Mouse (Mus musculus) kidney, adult 10 weeks (tissue): Measurements from ENCODE around the gene Glyr1. TPM values are rescaled to one million over a fixed set of nuclear protein-coding genes. Genes with fewer than 3 reads are reported as not detected.

Source experiments
- polyA plus RNA-seq: library from polyadenylated mRNA; stranded (reverse); fragments of 350-450 nt; fragmentation: Illumina TruSeq; extraction: RNeasy Lipid Tissue Mini Kit (QIAGEN cat#74804); gene quantifications from one replicate; pipeline ENCODE4 v1.2.3, GENCODE M21; 2014; ENCODE audit warnings: low read depth, low replicate concordance

Glyr1 gene
- polyA plus RNA-seq, result 82.7 TPM

DNA sequence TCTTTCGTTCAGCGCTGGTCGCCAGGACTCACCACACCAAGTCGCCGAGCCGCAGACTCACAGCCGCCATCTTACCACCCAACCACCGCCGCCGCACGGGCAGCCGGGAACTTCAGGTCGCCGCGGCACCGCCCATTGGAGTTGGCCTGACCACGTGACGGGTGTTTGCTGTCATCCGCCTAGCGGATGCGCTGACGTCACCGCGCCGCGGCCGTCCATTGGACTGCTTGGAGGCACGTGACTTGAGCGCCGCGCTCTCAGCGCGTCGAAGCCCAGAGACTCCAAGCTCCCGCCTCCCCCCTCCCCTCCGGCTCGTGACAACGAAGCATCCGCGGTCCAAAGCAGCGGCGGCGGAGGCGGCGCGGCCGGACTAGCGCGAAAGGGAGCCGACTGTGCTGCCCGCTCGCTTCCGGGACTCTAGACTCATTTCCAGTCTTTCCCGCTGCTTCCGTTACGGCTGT, at the start of gene Glyr1, which contains the start of gene Ubn1:
TSS of gene Glyr1 (minus strand) at position 90 of the 461 bp plus-strand sequence.
TSS of gene Ubn1 (plus strand) at position 284 of the 461 bp plus-strand sequence.

DNA sequence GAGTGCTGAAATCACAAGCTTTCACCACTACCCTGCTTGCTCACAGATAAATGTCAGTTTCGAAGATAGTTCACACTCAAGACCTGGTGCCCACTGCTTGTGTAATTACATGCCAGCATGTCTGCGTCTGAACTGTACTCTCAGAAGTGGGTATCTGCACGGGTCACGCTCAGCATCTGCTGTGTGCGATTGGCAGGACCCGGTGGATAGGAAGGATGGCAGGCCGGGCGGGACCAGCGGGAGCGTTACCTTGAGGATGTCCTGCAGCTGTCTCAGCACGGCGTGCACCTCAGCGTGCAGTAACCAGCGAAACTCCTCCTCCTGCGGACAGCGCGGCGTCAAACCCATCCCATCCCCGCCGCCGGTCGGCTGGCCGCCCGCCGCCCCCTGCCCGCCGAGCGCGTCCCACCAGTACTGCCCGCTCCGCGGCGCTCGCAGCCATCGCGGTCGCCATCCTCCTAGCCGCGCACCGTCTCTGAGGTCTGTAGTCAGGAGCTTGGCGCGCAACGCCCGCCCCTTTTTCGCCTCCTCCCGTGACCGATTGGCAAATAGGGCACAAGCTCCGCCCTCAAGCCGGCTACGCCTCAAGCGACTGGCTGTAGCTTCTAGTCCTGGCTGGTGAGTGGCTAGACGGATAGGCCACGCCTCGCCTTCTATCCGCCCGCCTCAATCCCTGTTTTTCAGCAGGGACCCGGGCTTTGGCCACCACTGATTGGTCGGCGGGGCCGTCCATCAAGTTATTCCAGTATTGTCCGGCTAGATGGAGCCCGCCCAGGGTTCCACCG, 36.4 kb downstream of the Glyr1 start, which contains the start of gene Rogdi:
TSS of gene Rogdi (minus strand) at position 500 of the 785 bp plus-strand sequence.

DNA sequence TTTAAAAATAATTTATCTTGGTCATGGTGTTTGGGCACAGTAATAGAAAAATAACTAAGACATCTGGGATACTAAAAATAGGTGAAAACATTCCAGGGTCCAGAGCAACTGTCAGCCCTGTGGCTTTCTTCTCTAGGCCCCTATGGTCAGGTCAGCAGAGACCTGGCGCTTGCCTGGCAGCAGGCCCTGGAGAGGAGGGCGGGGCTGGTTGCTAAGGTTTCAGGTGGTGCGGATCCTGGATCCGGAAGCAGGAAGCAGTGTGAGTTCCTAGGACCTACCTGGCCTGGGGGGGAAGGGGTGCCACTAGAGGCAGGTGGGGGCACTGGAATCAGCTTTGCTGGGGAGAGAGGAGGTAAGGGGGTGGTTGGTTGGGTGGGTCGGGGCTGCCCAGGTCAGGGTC, 42.6 kb downstream of the Glyr1 start, which contains the start of gene Smim22:
TSS of gene Smim22 (plus strand) at position 222 of the 400 bp plus-strand sequence.

DNA sequence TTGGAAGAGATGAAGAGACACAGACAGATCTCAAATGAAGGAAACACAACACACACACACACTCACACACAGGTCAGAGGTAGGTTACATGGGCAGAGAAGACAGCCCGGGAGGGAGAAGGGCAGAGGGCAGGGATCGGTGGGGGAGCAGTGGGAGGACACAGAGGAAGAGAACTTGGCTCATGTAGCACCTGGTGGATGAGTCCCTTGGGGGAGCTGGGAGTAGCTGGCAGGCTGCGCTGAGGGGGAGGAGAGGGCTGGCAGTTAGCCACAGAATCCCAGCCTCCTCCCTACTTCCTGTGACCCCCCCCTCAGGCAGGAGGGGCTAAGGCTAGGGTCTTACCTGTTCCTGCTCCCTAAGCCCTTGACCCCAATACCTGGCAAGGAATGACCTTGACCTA, 52.1 kb downstream of the Glyr1 start, which contains the start of gene Sept12:
TSS of gene Sept12 (minus strand) at position 300 of the 400 bp plus-strand sequence.

Other genes with a start within 250 kb of the Glyr1 start
- gene 4930562C15Rik, start 214.4 kb downstream of the Glyr1 start, polyA plus RNA-seq, result not detected
- gene Ubald1, start 169.5 kb downstream of the Glyr1 start, polyA plus RNA-seq, result 0.77 TPM
- 11.9 TPM for gene Mgrn1, start 163.6 kb downstream of the Glyr1 start, polyA plus RNA-seq
- 7.2 TPM for gene Nudt16l1, start 111.1 kb downstream of the Glyr1 start, polyA plus RNA-seq
- 4.9 TPM for gene Anks3, start 85.7 kb downstream of the Glyr1 start, polyA plus RNA-seq
- not detected for gene Sept12, start 52.0 kb downstream of the Glyr1 start, polyA plus RNA-seq
- gene Smim22, start 42.6 kb downstream of the Glyr1 start, polyA plus RNA-seq, result not detected
- gene Rogdi, start 36.3 kb downstream of the Glyr1 start, polyA plus RNA-seq, result 1.3 TPM
- gene Ubn1, start 194 bp upstream of the Glyr1 start, polyA plus RNA-seq, result 19.7 TPM
- gene Ppl, start 82.6 kb upstream of the Glyr1 start, polyA plus RNA-seq, result 1.7 TPM
- gene Sec14l5, start 97.2 kb upstream of the Glyr1 start, polyA plus RNA-seq, result not detected
- gene Nagpa, start 154.1 kb upstream of the Glyr1 start, polyA plus RNA-seq, result 0.53 TPM
- gene AU021092, start 172.4 kb upstream of the Glyr1 start, polyA plus RNA-seq, result 0.57 TPM
- gene Alg1, start 183.8 kb upstream of the Glyr1 start, polyA plus RNA-seq, result 0.77 TPM
- 2.7 TPM for gene Eef2kmt, start 206.1 kb upstream of the Glyr1 start, polyA plus RNA-seq